Mouse (Mus musculus): ENCODE measurements around the gene Aebp1. TPM values are rescaled to one million over a fixed set of nuclear protein-coding genes. Genes with fewer than 3 reads are reported as not detected.

The Aebp1 gene
- polyA plus RNA-seq, 1 experiment, result 103 TPM

DNA sequence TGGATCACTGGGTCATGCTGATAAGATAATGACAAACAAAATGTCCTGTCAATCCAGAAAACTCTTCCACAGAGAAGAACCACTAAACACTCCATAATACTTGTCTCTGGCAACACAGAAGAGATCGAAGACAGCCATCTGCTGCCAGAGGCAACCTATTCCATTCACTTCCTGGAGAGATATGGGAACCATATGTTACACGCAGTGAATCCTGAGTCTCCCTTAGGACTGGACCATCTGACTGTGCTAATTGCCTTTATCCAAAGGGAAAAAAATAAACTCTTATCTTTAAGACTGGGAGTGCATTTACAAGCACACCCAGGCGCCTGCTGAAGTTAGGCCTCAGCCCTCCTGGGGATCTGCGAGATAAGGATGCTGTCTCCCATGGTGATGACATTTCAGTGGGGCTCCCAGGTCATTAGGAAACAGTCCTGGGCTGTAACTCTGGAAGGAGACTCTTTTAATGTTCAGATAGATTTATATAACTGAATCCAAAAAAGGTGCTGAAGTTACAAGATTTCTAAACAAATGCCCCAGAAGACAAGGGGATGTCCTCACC is 31.1 kb downstream of the Aebp1 start:
- Histone ChIP-seq H3K4me3 (no peak overlapping the region), H3ac (ENCODE audit: control insufficient read depth, insufficient read length) (no peak overlapping the region), H3K36me3 (ENCODE audit: control insufficient read depth, insufficient read depth) (no peaks in the 10 kb centered on the region), H3K4me2 (ENCODE audit: low read depth) (no peak overlapping the region), H3K79me2 (ENCODE audit: control insufficient read depth, insufficient read depth) (no peaks in the 10 kb centered on the region), H3K27me3 (ENCODE audit: control insufficient read depth, insufficient read depth, insufficient read length) (no peaks in the 10 kb centered on the region)
- TF ChIP-seq MYOG (IDR thresholded peaks at IDR 0.05; ENCODE audit: control insufficient read depth in 1 of 3, insufficient read depth in 1 of 3, insufficient read length in 2 of 3, low read depth in 2 of 3), result no peak

GRCm38 (mm10) chr11:5893807-5894206 is 32.1 kb downstream of the Aebp1 start:
- Histone ChIP-seq H3K27me3 (ENCODE audit: control insufficient read depth, insufficient read depth, insufficient read length) (no peaks in the 10 kb centered on the region), H3K4me3 (no peak overlapping the region), H3K79me2 (ENCODE audit: control insufficient read depth, insufficient read depth) (no peaks in the 10 kb centered on the region), H3K4me2 (ENCODE audit: low read depth) (no peak overlapping the region), H3K36me3 (ENCODE audit: control insufficient read depth, insufficient read depth) (no peaks in the 10 kb centered on the region), H3ac (ENCODE audit: control insufficient read depth, insufficient read length) (no peak overlapping the region)
- TF ChIP-seq REST (IDR thresholded peaks at IDR 0.05; ENCODE audit: insufficient read depth, insufficient read length) (no peak), POLR2AphosphoS2 (IDR thresholded peaks at IDR 0.05; ENCODE audit: insufficient read length, low read depth) (no peak), POLR2A (IDR thresholded peaks at IDR 0.05; ENCODE audit: insufficient read length, low read depth) (no peak)

- H3K4me3 ChIP-seq, result no peak overlapping the region
Observed at GRCm38 (mm10) chr11:5897230-5897629, 35.5 kb downstream of the Aebp1 start.

DNA sequence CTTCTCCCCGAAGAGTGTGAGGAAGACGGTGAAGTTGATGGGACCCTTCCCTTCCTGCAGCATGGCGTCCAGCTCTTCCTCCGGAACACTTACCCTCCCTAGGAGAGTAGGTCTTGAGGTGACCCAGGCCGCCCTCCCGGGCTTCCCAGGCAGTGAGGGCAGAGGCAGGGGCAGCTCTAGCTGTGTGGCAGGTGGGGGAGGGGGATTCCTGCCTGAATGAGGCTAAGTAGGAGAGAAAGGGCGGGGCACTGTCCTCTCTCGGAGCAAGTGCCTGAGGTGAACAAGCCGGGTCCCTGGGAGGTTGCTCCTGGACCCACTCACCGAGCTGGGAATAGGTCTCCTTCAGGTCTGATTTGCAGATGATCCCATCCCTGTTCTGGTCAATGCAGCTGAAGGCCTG is 36.1 kb downstream of the Aebp1 start:
- Histone ChIP-seq H3ac (ENCODE audit: control insufficient read depth, insufficient read length) (no peak overlapping the region), H3K36me3 (ENCODE audit: control insufficient read depth, insufficient read depth) (no peaks in the 10 kb centered on the region), H3K27me3 (ENCODE audit: control insufficient read depth, insufficient read depth, insufficient read length) (peaks cover 10% of the 10 kb centered on the region), H3K4me2 (ENCODE audit: low read depth) (no peak overlapping the region), H3K4me3 (no peak overlapping the region), H3K79me2 (ENCODE audit: control insufficient read depth, insufficient read depth) (no peaks in the 10 kb centered on the region)
- no peak for TF ChIP-seq MYOG (IDR thresholded peaks at IDR 0.05; ENCODE audit: control insufficient read depth in 1 of 3, insufficient read depth in 1 of 3, insufficient read length in 2 of 3, low read depth in 2 of 3)
- no peak for TF ChIP-seq MYOD1 (IDR thresholded peaks at IDR 0.05; ENCODE audit: control insufficient read depth in 1 of 3, insufficient read length in 2 of 3, low read depth in 2 of 3)
- no peak for TF ChIP-seq POLR2A (IDR thresholded peaks at IDR 0.05; ENCODE audit: insufficient read length, low read depth)
- no peak for TF ChIP-seq USF1 (IDR thresholded peaks at IDR 0.05; ENCODE audit: low read depth)
- TF ChIP-seq MAX (IDR thresholded peaks at IDR 0.05; ENCODE audit: low read depth), result no peak
- no peak for TF ChIP-seq SRF (IDR thresholded peaks at IDR 0.05; ENCODE audit: control insufficient read depth, insufficient read length, low read depth)
- no peak for TF ChIP-seq TCF12 (IDR thresholded peaks at IDR 0.05; ENCODE audit: insufficient read depth, poor library complexity, severe bottlenecking)
- no peak for TF ChIP-seq REST (IDR thresholded peaks at IDR 0.05; ENCODE audit: insufficient read depth, insufficient read length)
- no peak for TF ChIP-seq TCF3 (IDR thresholded peaks at IDR 0.05; ENCODE audit: insufficient read length, low read depth)
- TF ChIP-seq POLR2AphosphoS2 (IDR thresholded peaks at IDR 0.05; ENCODE audit: insufficient read length, low read depth), result no peak
- TF ChIP-seq E2F4 (IDR thresholded peaks at IDR 0.05; ENCODE audit: insufficient read depth), result no peak
- TF ChIP-seq CEBPB (IDR thresholded peaks at IDR 0.05; ENCODE audit: insufficient read depth, poor library complexity, severe bottlenecking), result no peak

More at GRCm38 (mm10) chr11:5897230-5897629, 35.5 kb downstream of the Aebp1 start:
- no peaks in the 10 kb centered on the region for H3K36me3 ChIP-seq (ENCODE audit: control insufficient read depth, insufficient read depth)
- H3ac ChIP-seq (ENCODE audit: control insufficient read depth, insufficient read length), result no peak overlapping the region
- H3K27me3 ChIP-seq (ENCODE audit: control insufficient read depth, insufficient read depth, insufficient read length), result peaks cover 8% of the 10 kb centered on the region
- H3K4me2 ChIP-seq (ENCODE audit: low read depth), result no peak overlapping the region
- TF ChIP-seq SRF (IDR thresholded peaks at IDR 0.05; ENCODE audit: control insufficient read depth, insufficient read length, low read depth), result no peak
- TF ChIP-seq MAX (IDR thresholded peaks at IDR 0.05; ENCODE audit: low read depth), result no peak
- no peak for TF ChIP-seq REST (IDR thresholded peaks at IDR 0.05; ENCODE audit: insufficient read depth, insufficient read length)
- no peak for TF ChIP-seq POLR2AphosphoS2 (IDR thresholded peaks at IDR 0.05; ENCODE audit: insufficient read length, low read depth)
- no peak for TF ChIP-seq TCF3 (IDR thresholded peaks at IDR 0.05; ENCODE audit: insufficient read length, low read depth)
- no peak for TF ChIP-seq MYOG (IDR thresholded peaks at IDR 0.05; ENCODE audit: control insufficient read depth in 1 of 3, insufficient read depth in 1 of 3, insufficient read length in 2 of 3, low read depth in 2 of 3)
- no peak for TF ChIP-seq TCF12 (IDR thresholded peaks at IDR 0.05; ENCODE audit: insufficient read depth, poor library complexity, severe bottlenecking)
- TF ChIP-seq MYOD1 (IDR thresholded peaks at IDR 0.05; ENCODE audit: control insufficient read depth in 1 of 3, insufficient read length in 2 of 3, low read depth in 2 of 3), result no peak
- no peak for TF ChIP-seq E2F4 (IDR thresholded peaks at IDR 0.05; ENCODE audit: insufficient read depth)
- no peak for TF ChIP-seq CEBPB (IDR thresholded peaks at IDR 0.05; ENCODE audit: insufficient read depth, poor library complexity, severe bottlenecking)
- TF ChIP-seq USF1 (IDR thresholded peaks at IDR 0.05; ENCODE audit: low read depth), result no peak
- TF ChIP-seq POLR2A (IDR thresholded peaks at IDR 0.05; ENCODE audit: insufficient read length, low read depth), result no peak
- H3K79me2 ChIP-seq (ENCODE audit: control insufficient read depth, insufficient read depth), result no peaks in the 10 kb centered on the region

- H3K4me2 ChIP-seq (ENCODE audit: low read depth), result no peak within 1 kb of the TSS
- no peaks in the 10 kb centered on the region for H3K79me2 ChIP-seq (ENCODE audit: control insufficient read depth, insufficient read depth)
- H3K36me3 ChIP-seq (ENCODE audit: control insufficient read depth, insufficient read depth), result no peaks in the 10 kb centered on the region
- peaks cover 10% of the 10 kb centered on the region for H3K27me3 ChIP-seq (ENCODE audit: control insufficient read depth, insufficient read depth, insufficient read length)
- H3K4me3 ChIP-seq, result no peak within 1 kb of the TSS
- TF ChIP-seq POLR2AphosphoS2 (IDR thresholded peaks at IDR 0.05; ENCODE audit: insufficient read length, low read depth) (no peak), USF1 (IDR thresholded peaks at IDR 0.05; ENCODE audit: low read depth) (no peak), POLR2A (IDR thresholded peaks at IDR 0.05; ENCODE audit: insufficient read length, low read depth) (no peak), MYOG (IDR thresholded peaks at IDR 0.05; ENCODE audit: control insufficient read depth in 1 of 3, insufficient read depth in 1 of 3, insufficient read length in 2 of 3, low read depth in 2 of 3) (no peak), TCF12 (IDR thresholded peaks at IDR 0.05; ENCODE audit: insufficient read depth, poor library complexity, severe bottlenecking) (no peak), CEBPB (IDR thresholded peaks at IDR 0.05; ENCODE audit: insufficient read depth, poor library complexity, severe bottlenecking) (no peak), MYOD1 (IDR thresholded peaks at IDR 0.05; ENCODE audit: control insufficient read depth in 1 of 3, insufficient read length in 2 of 3, low read depth in 2 of 3) (no peak), TCF3 (IDR thresholded peaks at IDR 0.05; ENCODE audit: insufficient read length, low read depth) (no peak), E2F4 (IDR thresholded peaks at IDR 0.05; ENCODE audit: insufficient read depth) (no peak), MAX (IDR thresholded peaks at IDR 0.05; ENCODE audit: low read depth) (no peak), REST (IDR thresholded peaks at IDR 0.05; ENCODE audit: insufficient read depth, insufficient read length) (no peak), SRF (IDR thresholded peaks at IDR 0.05; ENCODE audit: control insufficient read depth, insufficient read length, low read depth) (no peak)
- H3ac ChIP-seq (ENCODE audit: control insufficient read depth, insufficient read length), result no peak within 1 kb of the TSS
Observed at GRCm38 (mm10) chr11:5898531-5898930, 36.8 kb downstream of the Aebp1 start, which contains the start of gene Myl7. TSS of gene Myl7 (minus strand) at chr11:5898782.

All from myocyte (in vitro differentiated cells).